Mouse (Mus musculus) hindbrain, embryonic 16.5 days (tissue): ENCODE measurements at regions not wholly inside any gene's neighbourhood (a gene's known extent, or its start where the extent isn't known, plus 50 kb on each side); places are given as distances from the start of the nearest gene placed in this dataset.
A peak's percentile ranks its signal among the peaks of the same experiment; 100 is the strongest.

Source experiments
- ATAC-seq: fragments of 200-750 bp; cut with Nextera tagmentation; 2 replicates; pipeline ENCODE4 v1.8.0; 2017; ENCODE audit warnings: moderate TSS enrichment, moderate library complexity
- H3K27ac ChIP-seq: fragments of 300-500 bp; sonication (generic); 2 replicates; pipeline ENCODE4 v1.5.1; 2014; ENCODE audit warnings: low read depth, mild to moderate bottlenecking, control low read depth, low read length, moderate library complexity
- H3K27me3 ChIP-seq: fragments of 300-500 bp; sonication (generic); replicated peaks from 2 replicates; pipeline ENCODE4 v1.6.1; 2014; ENCODE audit warnings: low read length; ENCODE audit not compliant: control insufficient read depth, insufficient read depth
- H3K36me3 ChIP-seq: fragments of 300-500 bp; sonication (generic); 2 replicates; pipeline ENCODE4 v1.6.1; 2014; ENCODE audit warnings: mild to moderate bottlenecking, low read length, moderate library complexity, mixed read lengths; ENCODE audit not compliant: control insufficient read depth, insufficient read depth
- H3K4me1 ChIP-seq: fragments of 300-500 bp; sonication (generic); 2 replicates; pipeline ENCODE4 v1.6.1; 2014; ENCODE audit warnings: low read depth, low read length; ENCODE audit not compliant: control insufficient read depth, insufficient read depth
- H3K4me2 ChIP-seq: fragments of 300-500 bp; sonication (generic); 2 replicates; pipeline ENCODE4 v1.6.1; 2014; ENCODE audit warnings: mild to moderate bottlenecking, low read length, control low read depth, moderate library complexity
- H3K4me3 ChIP-seq: fragments of 300-500 bp; sonication (generic); 2 replicates; pipeline ENCODE4 v1.5.1; 2014; ENCODE audit warnings: mild to moderate bottlenecking, low read length, control low read depth, moderate library complexity
- H3K9ac ChIP-seq: fragments of 300-500 bp; sonication (generic); 2 replicates; pipeline ENCODE4 v1.6.1; 2014; ENCODE audit warnings: low read depth, mild to moderate bottlenecking, control low read depth, low read length, moderate library complexity
- H3K9me3 ChIP-seq: fragments of 300-500 bp; sonication (generic); 2 replicates; pipeline ENCODE4 v1.6.1; 2014; ENCODE audit warnings: mild to moderate bottlenecking, low read length, moderate library complexity; ENCODE audit not compliant: control insufficient read depth
- WGBS: fragments of 180-500 bp; shearing (Covaris S2); extraction: QIAGEN DNeasy Blood & Tissue Kit; methylation state at CpG from one replicate; pipeline ENCODE4 v1.1.7; 2014; 5-methylcytosine and 5-hydroxymethylcytosine counted together

- ATAC-seq = 0 out of 2 replicates have a peak, but pooled peaks have one; percentile 28
- Histone ChIP-seq H3K27ac (no peak overlapping the region), H3K36me3 (no peaks in the 10 kb centered on the region), H3K4me3 (no peak overlapping the region), H3K9me3 (no peaks in the 10 kb centered on the region), H3K27me3 (no peaks in the 10 kb centered on the region), H3K4me1 (peaks cover 9% of the 10 kb centered on the region), H3K9ac (no peak overlapping the region), H3K4me2 (peak overlapping the region; percentile 32)
- 6% methylated on average over 17 of the region's 17 CpGs for WGBS
These were observed 297.8 kb downstream of the Cdh26 start for GRCm38 (mm10) chr2:178727930-178728793.

- H3K4me3 ChIP-seq = no peak overlapping the region
- no peaks in the 10 kb centered on the region for H3K27me3 ChIP-seq
- peaks cover 9% of the 10 kb centered on the region for H3K4me1 ChIP-seq
- H3K9me3 ChIP-seq = no peaks in the 10 kb centered on the region
- WGBS = 6% methylated on average over 7 of the region's 7 CpGs
- peak overlapping the region; percentile 32 for H3K4me2 ChIP-seq
- H3K27ac ChIP-seq = no peak overlapping the region
- ATAC-seq = no peak; the same call in 1 of the 2 replicates
- H3K36me3 ChIP-seq = no peaks in the 10 kb centered on the region
- H3K9ac ChIP-seq = no peak overlapping the region; the same call in 1 of the 2 replicates
These were observed 298.4 kb downstream of the Cdh26 start for GRCm38 (mm10) chr2:178728794-178729120.

- H3K9me3 ChIP-seq = peaks cover 4% of the 10 kb centered on the region; the same call in 1 of the 2 replicates
- H3K27ac ChIP-seq = no peak overlapping the region
- H3K36me3 ChIP-seq = no peaks in the 10 kb centered on the region
- no peak overlapping the region for H3K4me2 ChIP-seq
- H3K27me3 ChIP-seq = no peaks in the 10 kb centered on the region
- no peak overlapping the region for H3K4me3 ChIP-seq
- H3K4me1 ChIP-seq = no peaks in the 10 kb centered on the region
- WGBS = 21% methylated on average over 2 of the region's 2 CpGs
- H3K9ac ChIP-seq = no peak overlapping the region
- no peak for ATAC-seq
These were observed 304.8 kb downstream of the Cdh26 start for GRCm38 (mm10) chr2:178735099-178735498.

DNA sequence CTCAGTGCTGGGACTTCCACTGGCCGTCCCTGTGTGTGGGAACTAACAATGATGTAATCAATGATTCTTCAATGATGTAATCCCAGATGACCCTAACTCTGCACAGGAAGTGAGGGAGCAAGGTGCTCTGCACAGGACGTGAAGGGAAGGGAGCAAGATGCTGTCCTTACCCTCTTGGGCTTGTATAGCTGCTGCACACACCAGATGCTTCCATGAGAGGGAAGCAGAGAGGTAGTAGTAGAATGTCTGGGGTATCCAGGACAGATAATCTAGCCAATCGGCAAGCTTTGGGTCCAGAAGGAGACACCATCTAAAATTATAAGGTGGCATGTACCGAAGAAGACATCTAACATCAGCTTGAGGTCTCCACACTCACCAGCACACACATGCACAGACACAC, 314.3 kb downstream of the Cdh26 start:
- Histone ChIP-seq H3K4me3 (no peak overlapping the region), H3K36me3 (no peaks in the 10 kb centered on the region), H3K27ac (no peak overlapping the region), H3K27me3 (no peaks in the 10 kb centered on the region), H3K4me2 (no peak overlapping the region), H3K9me3 (no peaks in the 10 kb centered on the region), H3K9ac (no peak overlapping the region), H3K4me1 (no peaks in the 10 kb centered on the region; the same call in 1 of the 2 replicates)
- no peak for ATAC-seq
- WGBS = 82% methylated on average over 4 of the region's 4 CpGs

DNA sequence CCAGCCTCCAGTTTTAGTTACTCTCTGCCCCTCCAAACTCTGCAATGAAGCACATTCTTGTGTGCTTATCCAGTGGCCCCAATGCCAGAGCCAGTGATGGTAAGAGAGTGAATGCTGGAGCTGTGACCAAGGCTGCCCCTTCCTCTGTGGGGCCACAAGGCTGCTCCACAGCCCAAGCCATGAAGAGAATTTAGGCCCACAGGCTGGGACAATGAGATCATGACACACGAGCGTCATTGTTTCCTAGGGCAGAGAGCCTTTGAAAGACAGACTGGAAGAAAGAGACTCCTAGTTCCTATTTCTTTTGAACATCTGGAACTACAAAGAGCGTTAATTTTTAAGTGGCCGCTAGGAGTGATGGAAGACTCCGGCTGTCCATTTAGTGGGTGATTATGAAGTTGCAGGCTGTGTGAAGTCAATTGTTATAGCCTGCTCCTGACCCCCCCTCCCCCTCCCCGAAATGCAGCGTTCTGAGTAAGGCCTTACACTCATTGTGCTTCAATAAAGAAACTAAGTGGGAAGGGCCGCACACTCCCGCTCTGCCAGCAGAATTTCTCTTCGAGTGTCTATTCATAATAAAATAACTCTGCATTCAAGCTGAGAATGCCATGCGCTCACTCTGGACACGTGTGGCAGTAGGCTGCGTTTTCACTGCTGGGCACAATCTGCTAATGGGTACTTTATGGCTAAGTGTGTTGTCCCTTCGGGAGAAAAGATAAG, 315.1 kb downstream of the Cdh26 start:
- no peaks in the 10 kb centered on the region for H3K27me3 ChIP-seq
- no peak overlapping the region for H3K9ac ChIP-seq

GRCm38 (mm10) chr2:178751247-178751646, 320.9 kb downstream of the Cdh26 start:
- Histone ChIP-seq H3K4me2 (no peak overlapping the region), H3K27me3 (no peaks in the 10 kb centered on the region), H3K9ac (no peak overlapping the region), H3K4me1 (no peaks in the 10 kb centered on the region), H3K9me3 (no peaks in the 10 kb centered on the region), H3K4me3 (no peak overlapping the region), H3K27ac (no peak overlapping the region), H3K36me3 (no peaks in the 10 kb centered on the region)
- WGBS = 67% methylated on average over 1 of the region's 1 CpGs
- no peak for ATAC-seq

More for the DNA sequence above, 315.1 kb downstream of the Cdh26 start:
- no peak overlapping the region for H3K27ac ChIP-seq
- H3K4me3 ChIP-seq = no peak overlapping the region
- WGBS = 18% methylated on average over 14 of the region's 14 CpGs
- H3K4me2 ChIP-seq = no peak overlapping the region
- no peaks in the 10 kb centered on the region for H3K36me3 ChIP-seq
- H3K4me1 ChIP-seq = no peaks in the 10 kb centered on the region; the same call in 1 of the 2 replicates
- no peaks in the 10 kb centered on the region for H3K9me3 ChIP-seq
- ATAC-seq = no peak

- Histone ChIP-seq H3K4me3 (no peak overlapping the region), H3K4me2 (no peak overlapping the region), H3K4me1 (no peaks in the 10 kb centered on the region), H3K9ac (no peak overlapping the region), H3K27me3 (peaks cover 3% of the 10 kb centered on the region; the same call in 1 of the 2 replicates), H3K9me3 (no peaks in the 10 kb centered on the region), H3K36me3 (no peaks in the 10 kb centered on the region), H3K27ac (no peak overlapping the region)
- no peak for ATAC-seq
- 5% methylated on average over 2 of the region's 2 CpGs for WGBS
These were observed 328.0 kb downstream of the Cdh26 start for GRCm38 (mm10) chr2:178758366-178758765.

GRCm38 (mm10) chr2:178768526-178768925, 338.2 kb downstream of the Cdh26 start:
- Histone ChIP-seq H3K27ac (no peak overlapping the region), H3K4me2 (no peak overlapping the region), H3K9ac (no peak overlapping the region), H3K27me3 (no peaks in the 10 kb centered on the region), H3K9me3 (no peaks in the 10 kb centered on the region), H3K4me1 (no peaks in the 10 kb centered on the region), H3K4me3 (no peak overlapping the region), H3K36me3 (no peaks in the 10 kb centered on the region)
- no peak for ATAC-seq
- WGBS = 64% methylated on average over 4 of the region's 4 CpGs

DNA sequence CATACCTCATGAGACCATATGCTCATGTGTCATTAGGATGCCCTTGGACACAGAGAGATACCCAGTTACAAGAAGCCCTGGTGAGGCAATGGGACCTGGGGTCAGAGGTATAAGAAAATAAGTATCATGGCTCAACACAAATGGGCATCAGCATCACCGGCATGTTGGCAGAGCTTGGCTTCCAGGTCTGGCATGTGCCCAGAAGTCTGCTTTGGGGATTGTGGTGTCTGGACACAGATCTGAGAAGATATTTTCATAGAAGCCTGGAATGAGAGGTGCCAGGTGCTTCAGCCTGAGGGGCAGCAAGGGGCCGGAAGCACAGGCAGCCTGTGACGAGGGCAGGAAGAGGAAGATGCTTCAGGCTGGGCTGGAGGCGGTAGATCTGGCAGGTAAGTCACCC, 338.7 kb downstream of the Cdh26 start:
- Histone ChIP-seq H3K9me3 (no peaks in the 10 kb centered on the region), H3K4me1 (no peaks in the 10 kb centered on the region), H3K27ac (no peak overlapping the region), H3K9ac (no peak overlapping the region), H3K27me3 (no peaks in the 10 kb centered on the region), H3K4me2 (no peak overlapping the region), H3K4me3 (no peak overlapping the region), H3K36me3 (no peaks in the 10 kb centered on the region)
- ATAC-seq = no peak
- WGBS = 84% methylated on average over 4 of the region's 4 CpGs
